Mouse (Mus musculus) adrenal gland, adult (tissue): ENCODE data around the gene Mpo.

ENCODE experiments used
- DNase-seq, 2 experiments: peaks; one replicate each; pipeline ENCODE4 v3.0.0; 2022 to 2023; ENCODE audit warnings: low spot score in 1 of 2; ENCODE audit not compliant: inconsistent age in 2 of 2

Mpo gene

GRCm38 (mm10) chr11:87793460-87793859 lies at the start of gene Mpo:
Gene Mpo, plus strand, starts transcription at chr11:87793581.
- no peak for DNase-seq

- DNase-seq = no peak
Measured at GRCm38 (mm10) chr11:87743691-87744090, 49.7 kb upstream of the Mpo start.

GRCm38 (mm10) chr11:87744964-87745363 lies 48.4 kb upstream of the Mpo start:
- no peak for DNase-seq

DNA sequence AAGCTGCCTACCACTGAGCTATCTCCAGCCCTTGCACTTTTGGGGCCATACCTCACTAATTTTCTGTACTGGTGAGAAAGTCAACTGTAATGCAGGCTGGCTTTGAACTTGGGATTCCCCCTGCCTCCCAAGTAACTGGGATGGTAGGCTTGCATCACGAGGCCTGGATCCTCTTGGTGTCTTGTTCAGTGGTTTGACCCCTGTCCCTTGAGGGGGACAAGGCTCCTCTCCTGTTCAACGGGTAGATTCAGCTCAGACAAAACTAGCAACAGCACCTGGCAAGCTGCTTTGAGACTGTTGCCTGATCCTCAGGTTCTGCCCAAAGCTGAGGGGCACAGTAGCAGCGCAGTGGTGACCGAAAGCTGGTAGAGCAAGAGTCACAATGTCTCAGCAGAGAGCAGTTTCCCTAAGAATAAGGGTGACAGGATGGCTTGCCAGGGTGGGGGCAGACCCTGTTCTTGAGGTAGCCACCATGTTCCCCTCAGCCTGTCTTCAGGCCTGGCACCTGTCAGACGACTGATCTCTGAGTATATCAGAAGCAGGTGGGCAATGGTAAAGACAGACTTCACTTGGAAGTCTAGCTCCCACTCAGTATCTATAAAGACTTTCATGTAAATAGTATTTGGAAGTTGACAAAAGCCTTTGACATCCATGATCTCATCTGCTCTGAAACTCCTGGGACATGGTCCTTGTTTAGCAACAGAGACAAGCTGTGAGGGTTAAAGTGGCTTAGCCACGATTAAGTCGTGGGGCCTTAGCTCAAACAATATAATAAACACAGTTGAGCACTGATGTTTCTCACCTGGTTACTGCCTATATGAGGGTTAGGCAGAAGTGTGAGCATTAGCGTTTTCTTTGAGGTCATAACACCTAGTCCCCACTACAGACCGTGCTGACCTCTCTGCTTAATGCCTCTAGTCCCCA lies 47.5 kb upstream of the Mpo start:
- no peak for DNase-seq

DNA sequence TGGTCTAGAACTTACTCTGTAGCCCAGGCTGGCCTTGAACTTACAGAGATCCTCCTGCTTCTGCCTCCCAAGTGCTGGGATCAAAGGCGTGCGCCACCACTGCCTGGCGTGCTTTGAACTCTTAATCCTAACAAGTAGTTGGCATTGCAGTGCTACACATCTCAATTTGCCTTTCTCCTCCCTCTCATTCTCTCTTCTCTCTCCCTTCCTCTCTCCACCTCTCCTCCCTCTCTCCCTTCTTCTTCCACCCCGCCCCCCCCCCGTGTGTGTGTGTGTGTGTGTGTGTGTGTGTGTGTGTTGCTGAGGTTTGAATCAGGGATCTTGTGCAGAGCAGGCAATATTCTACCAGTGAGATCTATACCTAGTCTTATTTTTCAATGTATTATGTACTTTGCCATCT lies 46.1 kb upstream of the Mpo start:
- DNase-seq = no peak

- no peak for DNase-seq
Measured at GRCm38 (mm10) chr11:87747716-87748115, 45.7 kb upstream of the Mpo start.

DNA sequence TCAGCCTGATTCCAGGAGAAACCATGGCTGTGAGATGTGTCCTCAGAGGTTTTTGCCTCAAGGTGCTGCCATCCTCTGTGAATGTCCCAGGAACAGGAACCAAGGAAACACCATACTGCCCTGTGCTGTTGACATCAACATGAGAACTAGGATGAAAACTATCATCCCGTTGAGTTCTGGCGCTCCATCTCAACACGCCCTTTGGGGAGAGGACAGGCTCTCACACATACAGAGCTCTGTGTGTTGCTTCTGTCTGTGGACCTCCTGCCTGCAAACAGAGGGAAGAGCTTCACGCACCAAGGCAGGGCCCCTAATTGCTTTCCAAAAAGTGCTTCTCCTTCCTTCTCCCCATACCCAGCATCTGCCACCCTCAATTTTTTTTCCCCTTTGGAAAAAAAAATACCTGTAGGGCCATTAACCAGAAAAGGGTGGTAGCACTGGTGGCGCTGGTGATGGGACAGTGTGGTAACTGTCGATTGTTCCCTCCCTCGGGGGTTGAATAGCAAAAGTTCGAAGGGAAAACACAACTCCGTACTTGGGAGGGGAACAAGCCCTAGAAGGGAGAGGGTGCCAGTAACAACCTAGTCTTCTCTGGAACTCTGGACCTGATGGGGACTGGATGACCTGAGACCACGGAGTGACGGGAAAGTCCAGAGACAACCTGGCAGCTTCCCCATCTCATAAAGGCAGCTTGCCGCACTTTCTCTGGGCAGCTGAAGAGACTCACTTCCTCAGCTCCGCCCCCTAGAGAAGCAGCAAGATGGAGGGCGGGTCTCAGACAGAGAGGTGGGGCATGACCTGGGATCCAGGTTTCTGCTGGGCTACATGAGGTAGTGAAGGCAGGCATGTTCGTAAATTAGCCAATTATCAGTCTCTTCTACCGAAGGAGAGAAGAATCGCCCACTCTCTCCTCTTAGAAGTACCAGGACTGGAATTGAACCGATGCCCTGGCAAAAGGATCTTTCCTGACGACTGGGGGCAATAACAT lies 45.0 kb upstream of the Mpo start:
- no peak for DNase-seq

DNA sequence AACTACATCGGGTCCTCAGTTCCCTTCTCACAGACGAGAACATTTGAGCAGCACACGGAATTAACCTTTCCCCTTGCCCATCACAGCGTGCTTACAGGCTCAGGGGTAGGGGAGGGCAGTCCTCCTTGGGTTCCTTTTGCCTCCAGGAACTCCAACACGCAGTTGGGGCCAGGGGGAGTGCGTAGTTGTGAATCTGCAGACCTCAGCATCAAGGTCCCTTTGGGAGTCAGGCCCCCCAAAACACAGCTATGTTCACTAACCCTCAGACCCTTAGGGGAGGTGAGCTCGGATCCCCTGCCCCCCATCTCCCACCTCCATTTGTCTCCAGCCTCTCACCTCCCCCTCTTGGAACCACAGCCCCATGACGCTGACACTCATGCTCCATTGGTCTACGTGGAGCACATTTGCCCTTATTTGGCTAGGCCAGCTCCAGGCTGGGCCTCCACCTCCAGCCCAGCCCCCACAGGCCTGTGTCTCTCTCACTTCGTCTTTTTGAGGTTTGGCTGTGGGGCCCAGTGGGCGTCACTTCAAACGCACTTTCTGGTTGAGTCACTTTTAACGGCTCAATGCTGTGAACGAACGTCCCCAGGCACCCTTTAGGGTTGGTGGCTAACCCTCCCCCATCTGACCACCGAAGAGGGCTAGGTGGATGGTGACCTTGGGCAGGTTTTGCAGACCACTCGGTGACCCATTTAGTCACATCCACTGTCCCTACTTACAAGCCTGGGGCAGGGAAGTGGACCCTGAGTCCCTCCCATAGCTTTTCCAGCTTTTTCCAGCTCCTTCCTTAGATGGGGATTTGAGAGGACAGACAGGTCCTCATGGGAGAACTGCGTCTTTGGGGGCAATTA lies 44.0 kb upstream of the Mpo start:
- peak; percentile 47 to 59 for DNase-seq

DNA sequence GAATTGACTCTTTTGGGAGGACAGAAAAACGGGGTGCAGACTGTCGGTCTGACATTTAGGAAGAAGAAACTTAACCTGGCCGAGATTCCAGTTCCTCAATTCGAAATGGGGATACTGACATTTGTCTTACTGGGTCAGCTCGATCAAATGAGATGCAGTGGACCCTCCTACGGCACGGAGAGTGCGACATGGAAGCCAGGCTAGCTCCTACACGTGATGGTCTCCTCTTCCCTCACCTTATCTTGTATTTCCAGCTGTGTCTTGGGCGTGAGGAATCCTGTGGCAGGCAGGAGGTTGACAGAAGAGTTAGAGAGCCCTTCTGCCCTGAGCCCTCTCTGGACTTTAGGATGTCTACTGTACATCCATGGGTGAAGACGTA lies 43.3 kb upstream of the Mpo start:
- no peak for DNase-seq

- no peak for DNase-seq
Measured at GRCm38 (mm10) chr11:87750521-87750920, 42.9 kb upstream of the Mpo start.

DNA sequence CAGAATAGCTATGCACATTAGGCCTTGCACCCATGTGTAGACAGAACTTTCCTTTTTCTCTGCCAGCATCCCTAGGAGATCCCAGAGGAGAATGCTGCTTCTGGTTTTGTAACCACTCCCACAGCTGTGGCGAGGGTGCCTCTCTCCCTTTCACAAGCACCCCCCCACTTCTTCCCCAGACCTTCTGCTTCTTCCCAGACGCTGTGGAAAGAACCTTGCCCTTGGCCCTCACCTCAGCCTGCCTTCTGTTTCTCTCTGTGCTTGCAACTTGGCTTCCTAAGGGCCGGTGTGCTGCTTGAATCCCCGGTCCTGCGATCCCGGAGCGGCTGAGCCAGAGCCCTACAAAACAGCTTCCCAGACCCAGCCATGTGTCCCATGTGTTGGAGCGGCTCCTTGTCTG lies 42.4 kb upstream of the Mpo start:
- no peak for DNase-seq

- no peak for DNase-seq
Measured at GRCm38 (mm10) chr11:87751491-87751966, 41.9 kb upstream of the Mpo start.

DNA sequence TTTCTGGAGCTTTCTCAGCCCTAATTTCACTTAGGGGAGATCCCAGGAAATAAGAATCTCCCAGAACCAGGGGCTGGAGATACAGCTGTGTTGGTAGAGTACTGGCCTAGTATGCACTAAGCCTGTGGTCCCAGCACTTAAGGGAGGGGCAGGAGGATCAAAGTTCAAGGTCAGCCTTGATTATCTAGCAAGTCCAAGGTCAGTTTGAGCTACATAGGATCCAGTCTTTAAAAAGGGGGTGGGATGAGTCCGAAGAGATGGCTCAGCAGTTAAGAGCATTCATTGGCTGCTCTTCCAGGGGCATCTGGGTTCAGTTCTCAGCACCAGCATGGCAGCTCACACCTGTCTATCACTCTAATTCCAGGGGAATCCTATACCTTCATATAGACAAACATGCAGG lies 41.1 kb upstream of the Mpo start:
- no peak for DNase-seq

- no peak for DNase-seq
Measured at GRCm38 (mm10) chr11:87753255-87753654, 40.1 kb upstream of the Mpo start.

DNA sequence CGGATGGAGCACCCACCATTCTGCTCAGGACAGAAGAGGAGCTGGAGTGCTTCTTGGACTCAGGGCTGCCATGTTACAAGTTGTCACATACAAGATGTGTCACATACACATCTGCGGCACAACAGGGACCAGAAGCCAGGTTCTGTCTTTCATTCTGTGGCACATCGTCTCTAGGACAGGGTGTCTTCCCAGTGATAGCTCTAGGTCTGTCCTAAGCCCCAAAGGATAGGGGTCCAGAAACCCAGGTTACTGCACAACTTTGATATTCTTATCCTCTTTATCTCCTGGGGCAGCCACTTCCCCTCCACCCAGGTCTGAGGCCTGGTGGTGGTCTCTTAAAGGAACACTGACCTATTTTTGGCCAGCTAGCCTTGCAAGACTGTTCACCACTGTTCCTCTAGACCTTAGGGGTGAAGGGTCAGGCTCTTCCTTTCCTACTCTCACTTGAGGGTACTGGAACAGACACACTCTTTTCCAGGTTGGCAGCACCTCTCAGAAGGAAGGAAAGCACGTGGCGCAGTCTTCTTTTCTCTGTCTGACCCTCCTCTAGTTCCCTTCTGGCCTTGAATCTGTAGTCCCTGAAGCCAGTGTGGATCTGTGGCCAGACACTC lies 39.4 kb upstream of the Mpo start:
- DNase-seq = no peak

DNA sequence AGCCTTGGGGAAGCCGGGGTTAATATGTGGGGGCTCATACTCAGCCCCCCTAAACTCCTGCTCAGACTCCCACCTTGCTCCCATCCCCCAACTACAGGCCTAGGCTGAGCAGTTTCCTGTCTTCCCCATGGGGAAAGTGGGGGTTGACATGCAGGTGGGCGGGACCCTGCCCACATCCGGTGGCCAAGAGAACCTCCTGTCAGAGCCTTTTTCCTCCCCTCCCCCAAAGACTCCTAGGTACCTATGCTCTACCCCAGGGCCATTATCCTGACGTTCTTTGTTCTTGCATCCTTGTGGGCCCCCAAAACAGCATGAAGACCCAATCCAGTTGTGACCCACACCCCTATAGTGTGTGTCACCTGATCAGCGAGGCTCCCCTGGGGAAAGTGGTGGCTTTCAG lies 38.8 kb upstream of the Mpo start:
- DNase-seq = no peak

DNA sequence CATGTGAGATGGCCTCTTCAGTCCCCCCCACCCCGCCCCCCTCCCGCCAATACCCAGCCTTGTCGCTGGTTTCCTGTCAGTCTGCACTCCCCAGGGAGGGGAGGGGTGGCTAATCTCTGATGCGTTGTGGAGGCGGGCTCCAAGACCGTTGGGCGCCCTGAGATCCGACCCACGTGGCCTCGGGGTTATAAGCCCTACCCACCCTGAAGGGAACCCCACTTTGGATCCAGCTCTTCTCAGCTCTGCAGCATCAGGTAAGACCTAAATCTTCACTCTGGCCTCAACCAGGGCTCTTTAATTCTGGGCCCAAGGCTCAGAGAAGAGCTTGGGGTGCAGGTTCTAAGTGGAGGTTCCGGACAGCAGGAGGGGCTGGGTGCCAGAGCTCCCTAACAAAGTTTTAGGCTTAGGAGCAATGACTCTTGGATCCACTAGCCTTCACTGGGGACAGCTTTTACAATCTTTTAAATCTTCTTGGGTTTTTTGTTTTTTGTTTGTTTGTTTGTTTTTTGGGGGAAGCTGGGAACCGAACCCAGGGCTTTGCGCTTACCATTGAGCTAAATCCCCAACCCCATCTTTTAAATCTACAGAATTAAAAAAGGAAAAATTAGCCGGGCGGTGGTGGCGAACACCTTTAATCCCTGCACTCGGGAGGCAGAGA lies 37.9 kb upstream of the Mpo start:
- peak; percentile 49 to 62 for DNase-seq

- DNase-seq = peak in 1 of 2 experiments; percentile 53
Measured at GRCm38 (mm10) chr11:87756251-87756820, 37.0 kb upstream of the Mpo start.
